Mouse (Mus musculus): ENCODE measurements around the gene Gm597.

Gm597 gene

GRCm38 (mm10) chr1:28780152-28780551, at the start of gene Gm597:
Gene Gm597 (minus strand): TSS chr1:28780252.
- DNase-seq (ENCODE audit: low spot score in 2 of 2): no peak

GRCm38 (mm10) chr1:28807689-28808088, 27.6 kb upstream of the Gm597 start:
- DNase-seq (ENCODE audit: low spot score in 2 of 2): no peak

GRCm38 (mm10) chr1:28806618-28807017, 26.6 kb upstream of the Gm597 start:
- no peak for DNase-seq (ENCODE audit: low spot score in 2 of 2)

GRCm38 (mm10) chr1:28800881-28801280, 20.8 kb upstream of the Gm597 start:
- DNase-seq (ENCODE audit: low spot score in 2 of 2): no peak

Measured in spleen, postnatal 4 days (tissue).